Mouse (Mus musculus): ENCODE measurements around the gene Lsg1. TPM values are rescaled to one million over a fixed set of nuclear protein-coding genes. Genes with fewer than 3 reads are reported as not detected.

Gene Lsg1
- polyA plus RNA-seq, 1 experiment from 2014 or later = 55.3 TPM

GRCm38 (mm10) chr16:30601046-30601832 is 13.8 kb upstream of the Lsg1 start:
- peak; percentile 87 for DNase-seq (ENCODE audit: low spot score)
- peak; percentile 69 for TF ChIP-seq CTCF (IDR thresholded peaks at IDR 0.05; ENCODE audit: low read depth)
- WGBS = 13% methylated on average over 42 of the region's 42 CpGs
- H3K9me3 ChIP-seq (replicated peaks; ENCODE audit: low read length) = no peaks in the 10 kb centered on the region
- H3K27ac ChIP-seq = peak overlapping the region; percentile 89; the same call in 1 of the 2 replicates
- peak overlapping the region; percentile 70 for H3K4me3 ChIP-seq (replicated peaks; ENCODE audit: low read depth, low read length)
- H3K9ac ChIP-seq (ENCODE audit: low read depth, low read length) = peak overlapping the region; percentile 76
- H3K27me3 ChIP-seq (ENCODE audit: insufficient read depth, low read length) = no peaks in the 10 kb centered on the region
- peak overlapping the region; percentile 83 for H3K4me2 ChIP-seq (ENCODE audit: low read length)
- H3K36me3 ChIP-seq (ENCODE audit: insufficient read depth, low read length) = no peaks in the 10 kb centered on the region
- ATAC-seq (replicated peaks; ENCODE audit: low FRiP score, low read depth) = 0 out of 2 replicates have a peak, but pooled peaks have one; percentile 21
- H3K4me1 ChIP-seq (replicated peaks; ENCODE audit: insufficient read depth, low read length) = peaks cover 5% of the 10 kb centered on the region; the same call in 1 of the 2 replicates

GRCm38 (mm10) chr16:30600431-30601045 is 13.1 kb upstream of the Lsg1 start:
- Histone ChIP-seq H3K4me1 (replicated peaks; ENCODE audit: insufficient read depth, low read length) (peaks cover 5% of the 10 kb centered on the region; the same call in 1 of the 2 replicates), H3K9me3 (replicated peaks; ENCODE audit: low read length) (no peaks in the 10 kb centered on the region), H3K4me3 (replicated peaks; ENCODE audit: low read depth, low read length) (peak overlapping the region; percentile 70), H3K27me3 (ENCODE audit: insufficient read depth, low read length) (no peaks in the 10 kb centered on the region), H3K36me3 (ENCODE audit: insufficient read depth, low read length) (no peaks in the 10 kb centered on the region), H3K4me2 (ENCODE audit: low read length) (peak overlapping the region; percentile 83), H3K27ac (peak overlapping the region; percentile 89), H3K9ac (ENCODE audit: low read depth, low read length) (peak overlapping the region; percentile 76)
- under 1% methylated on average over 53 of the region's 53 CpGs for WGBS
- ATAC-seq (replicated peaks; ENCODE audit: low FRiP score, low read depth) (0 out of 2 replicates have a peak, but pooled peaks have one; percentile 4), DNase-seq (ENCODE audit: low spot score) (peak; percentile 59)
- TF ChIP-seq CTCF (IDR thresholded peaks at IDR 0.05; ENCODE audit: low read depth) = no peak

- DNase-seq (ENCODE audit: low spot score) (peak; percentile 97), ATAC-seq (replicated peaks; ENCODE audit: low FRiP score, low read depth) (peak; percentile 76)
- Histone ChIP-seq H3K4me3 (replicated peaks; ENCODE audit: low read depth, low read length) (peak within 1 kb of the TSS; percentile 70), H3K27ac (peak within 1 kb of the TSS; percentile 89), H3K4me2 (ENCODE audit: low read length) (peak within 1 kb of the TSS; percentile 83), H3K27me3 (ENCODE audit: insufficient read depth, low read length) (no peaks in the 10 kb centered on the region), H3K9ac (ENCODE audit: low read depth, low read length) (peak within 1 kb of the TSS; percentile 76), H3K9me3 (replicated peaks; ENCODE audit: low read length) (no peaks in the 10 kb centered on the region), H3K4me1 (replicated peaks; ENCODE audit: insufficient read depth, low read length) (peaks cover 5% of the 10 kb centered on the region; the same call in 1 of the 2 replicates), H3K36me3 (ENCODE audit: insufficient read depth, low read length) (no peaks in the 10 kb centered on the region)
- peak; percentile 67 for TF ChIP-seq CTCF (IDR thresholded peaks at IDR 0.05; ENCODE audit: low read depth)
- under 1% methylated on average over 63 of the region's 63 CpGs for WGBS
Measured at GRCm38 (mm10) chr16:30599491-30600268, 12.3 kb upstream of the Lsg1 start, which contains the start of gene Fam43a. Gene Fam43a (plus strand): TSS chr16:30599723.

- no peaks in the 10 kb centered on the region for H3K9me3 ChIP-seq (replicated peaks; ENCODE audit: low read length)
- no peak overlapping the region for H3K9ac ChIP-seq (ENCODE audit: low read depth, low read length)
- 11% methylated on average over 16 of the region's 16 CpGs for WGBS
- H3K4me1 ChIP-seq (replicated peaks; ENCODE audit: insufficient read depth, low read length) = peaks cover 5% of the 10 kb centered on the region; the same call in 1 of the 2 replicates
- ATAC-seq (replicated peaks; ENCODE audit: low FRiP score, low read depth) = no peak
- no peak overlapping the region for H3K4me3 ChIP-seq (replicated peaks; ENCODE audit: low read depth, low read length)
- no peak overlapping the region for H3K27ac ChIP-seq
- no peaks in the 10 kb centered on the region for H3K36me3 ChIP-seq (ENCODE audit: insufficient read depth, low read length)
- DNase-seq (ENCODE audit: low spot score) = peak; percentile 88
- peak; percentile 97 for TF ChIP-seq CTCF (IDR thresholded peaks at IDR 0.05; ENCODE audit: low read depth)
- H3K4me2 ChIP-seq (ENCODE audit: low read length) = peak overlapping the region; percentile 6
- no peaks in the 10 kb centered on the region for H3K27me3 ChIP-seq (ENCODE audit: insufficient read depth, low read length)
Measured at GRCm38 (mm10) chr16:30596959-30597681, 9.7 kb upstream of the Lsg1 start.

- no peak for TF ChIP-seq CTCF (IDR thresholded peaks at IDR 0.05; ENCODE audit: low read depth)
- Histone ChIP-seq H3K4me2 (ENCODE audit: low read length) (no peak overlapping the region), H3K4me1 (replicated peaks; ENCODE audit: insufficient read depth, low read length) (peaks cover 3% of the 10 kb centered on the region; the same call in 1 of the 2 replicates), H3K36me3 (ENCODE audit: insufficient read depth, low read length) (no peaks in the 10 kb centered on the region), H3K9me3 (replicated peaks; ENCODE audit: low read length) (no peaks in the 10 kb centered on the region), H3K27ac (no peak overlapping the region), H3K27me3 (ENCODE audit: insufficient read depth, low read length) (no peaks in the 10 kb centered on the region), H3K4me3 (replicated peaks; ENCODE audit: low read depth, low read length) (no peak overlapping the region), H3K9ac (ENCODE audit: low read depth, low read length) (no peak overlapping the region)
- WGBS = 83% methylated on average over 14 of the region's 14 CpGs
- ATAC-seq (replicated peaks; ENCODE audit: low FRiP score, low read depth) (no peak), DNase-seq (ENCODE audit: low spot score) (no peak)
Measured at GRCm38 (mm10) chr16:30595835-30596557, 8.6 kb upstream of the Lsg1 start.

All from kidney, postnatal 0 days (tissue).